Mouse (Mus musculus): ENCODE measurements around the gene Pomt1.

Gene Pomt1

DNA sequence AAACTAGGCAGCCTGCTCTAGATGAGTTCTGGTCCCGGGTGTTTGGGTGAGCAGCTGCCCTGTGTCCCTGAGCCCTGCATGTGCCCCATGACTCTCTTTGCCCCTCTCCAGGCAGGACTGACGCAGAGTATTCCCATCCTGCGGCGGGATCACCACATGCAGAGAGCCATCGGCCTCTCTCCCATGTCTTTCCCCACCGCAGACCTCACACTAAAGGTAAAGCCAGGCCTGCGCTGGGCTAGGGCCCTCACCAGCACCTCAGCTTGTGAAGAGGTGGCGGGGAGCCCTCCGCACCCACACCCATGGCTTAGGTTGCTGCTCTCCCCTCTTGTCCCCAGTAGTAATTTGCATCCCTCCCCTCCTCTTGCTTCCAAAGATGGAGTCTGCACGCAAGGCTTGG is 15.4 kb upstream of the Pomt1 start:
- no peak for DNase-seq (ENCODE audit: low read depth, low spot score)

GRCm38 (mm10) chr2:32221577-32221976 is 14.8 kb upstream of the Pomt1 start:
- no peak for DNase-seq (ENCODE audit: low read depth, low spot score)

- no peak for DNase-seq (ENCODE audit: low read depth, low spot score)
Measured at GRCm38 (mm10) chr2:32222057-32222456, 14.3 kb upstream of the Pomt1 start.

- DNase-seq (ENCODE audit: low read depth, low spot score): no peak
Measured at GRCm38 (mm10) chr2:32235433-32235832, 957 bp upstream of the Pomt1 start.

GRCm38 (mm10) chr2:32236760-32237487 is 534 bp downstream of the Pomt1 start:
- DNase-seq (ENCODE audit: low read depth, low spot score): peak; percentile 75

- no peak for DNase-seq (ENCODE audit: low read depth, low spot score)
Measured at GRCm38 (mm10) chr2:32237571-32237970, 1.2 kb downstream of the Pomt1 start.

- no peak for DNase-seq (ENCODE audit: low read depth, low spot score)
Measured at GRCm38 (mm10) chr2:32238708-32239435, 2.5 kb downstream of the Pomt1 start.

DNA sequence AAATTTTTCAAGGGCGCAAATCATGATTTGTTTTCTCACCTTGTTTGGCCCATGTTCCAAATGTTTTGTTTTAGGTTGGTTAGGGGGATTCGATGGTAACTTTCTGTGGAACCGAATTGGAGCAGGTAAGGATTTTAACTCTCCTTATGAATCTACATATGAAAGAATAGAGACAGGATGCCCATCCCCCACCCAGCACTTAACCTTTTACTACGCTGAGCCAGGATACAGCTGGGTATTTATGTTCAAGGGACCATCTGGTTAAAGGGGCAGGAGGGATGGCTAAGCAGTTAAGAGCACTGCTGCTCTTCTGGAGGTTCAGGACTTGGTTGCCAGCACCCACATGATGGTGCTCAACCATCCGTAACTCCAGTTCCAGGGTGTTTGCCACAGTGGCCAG is 4.2 kb downstream of the Pomt1 start:
- DNase-seq (ENCODE audit: low read depth, low spot score): no peak

GRCm38 (mm10) chr2:32242986-32243385 is 6.6 kb downstream of the Pomt1 start:
- no peak for DNase-seq (ENCODE audit: low read depth, low spot score)

DNA sequence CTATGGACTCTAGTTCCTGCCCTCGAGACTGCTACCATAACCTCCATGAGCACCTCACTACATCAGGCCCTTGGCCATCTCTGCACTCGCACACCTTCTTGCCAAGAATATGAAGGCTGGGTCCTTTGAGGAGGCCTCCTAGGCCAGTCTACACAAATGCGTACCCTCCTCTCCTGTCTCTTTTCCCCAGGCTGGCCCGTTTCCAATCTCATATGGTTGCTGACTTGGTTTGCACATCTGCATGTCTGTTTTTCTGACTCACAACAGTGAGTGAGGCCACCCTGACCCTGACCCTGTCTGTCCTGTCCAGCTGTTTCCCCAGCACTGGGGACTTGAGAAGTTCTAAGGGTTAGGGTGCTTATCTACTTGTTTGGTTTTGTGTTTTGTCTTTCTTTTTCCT is 10.4 kb downstream of the Pomt1 start:
- no peak for DNase-seq (ENCODE audit: low read depth, low spot score)

GRCm38 (mm10) chr2:32248377-32249361 is 12.3 kb downstream of the Pomt1 start:
- DNase-seq (ENCODE audit: low read depth, low spot score): no peak

DNA sequence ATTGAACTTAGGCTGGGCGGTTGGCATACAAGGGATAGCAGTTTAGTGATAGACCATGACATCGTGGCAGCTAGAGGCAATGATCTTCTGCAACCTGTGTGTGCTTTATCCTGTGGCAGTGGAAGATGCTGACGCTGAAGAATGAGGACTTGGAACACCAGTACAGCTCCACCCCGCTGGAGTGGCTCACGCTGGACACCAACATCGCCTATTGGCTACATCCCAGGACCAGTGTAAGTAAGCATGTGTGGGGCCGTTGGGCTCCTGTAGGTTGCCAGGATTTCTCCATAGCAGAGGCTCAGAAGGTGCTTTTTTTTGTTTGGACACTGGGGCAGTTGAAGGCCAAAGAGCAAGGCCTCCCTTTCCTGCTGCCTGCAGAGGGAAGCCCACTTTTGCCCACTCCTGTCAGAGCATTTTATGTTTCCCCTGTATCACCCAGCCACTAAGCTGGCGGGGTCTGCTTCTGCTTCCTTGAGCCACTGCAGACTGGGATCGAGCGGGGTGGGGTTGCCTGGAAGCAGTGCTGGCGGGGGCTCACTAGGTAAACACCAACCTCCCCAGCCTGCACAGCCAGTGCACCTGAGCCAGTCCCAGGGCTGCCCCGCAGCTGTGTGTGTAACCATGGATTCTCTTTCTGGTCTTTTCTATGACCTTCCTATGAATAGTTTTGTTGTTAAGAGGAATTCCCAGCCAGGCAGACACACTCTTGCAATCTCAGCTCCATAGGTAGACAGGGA is 15.6 kb downstream of the Pomt1 start:
- no peak for DNase-seq (ENCODE audit: low read depth, low spot score)

DNA sequence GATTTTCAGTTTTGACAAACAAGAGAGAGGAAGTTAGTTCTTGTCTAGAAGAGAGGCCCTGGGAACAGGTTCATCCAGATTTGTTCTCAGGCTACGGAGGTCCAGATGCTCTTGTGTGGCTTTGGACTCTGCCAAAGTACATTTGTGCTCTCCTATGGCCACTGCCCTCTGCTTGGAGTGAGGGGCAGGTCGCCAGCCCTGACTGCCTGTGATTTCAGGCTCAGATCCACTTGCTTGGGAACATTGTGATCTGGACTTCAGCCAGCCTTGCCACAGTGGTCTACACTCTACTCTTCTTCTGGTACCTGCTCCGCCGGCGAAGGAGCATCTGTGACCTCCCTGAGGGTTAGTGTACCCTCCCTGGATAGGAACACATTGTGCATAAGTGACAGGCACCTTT is 16.3 kb downstream of the Pomt1 start:
- no peak for DNase-seq (ENCODE audit: low read depth, low spot score)

- DNase-seq (ENCODE audit: low read depth, low spot score): no peak
Measured at GRCm38 (mm10) chr2:32253352-32253751, 17.0 kb downstream of the Pomt1 start.

DNA sequence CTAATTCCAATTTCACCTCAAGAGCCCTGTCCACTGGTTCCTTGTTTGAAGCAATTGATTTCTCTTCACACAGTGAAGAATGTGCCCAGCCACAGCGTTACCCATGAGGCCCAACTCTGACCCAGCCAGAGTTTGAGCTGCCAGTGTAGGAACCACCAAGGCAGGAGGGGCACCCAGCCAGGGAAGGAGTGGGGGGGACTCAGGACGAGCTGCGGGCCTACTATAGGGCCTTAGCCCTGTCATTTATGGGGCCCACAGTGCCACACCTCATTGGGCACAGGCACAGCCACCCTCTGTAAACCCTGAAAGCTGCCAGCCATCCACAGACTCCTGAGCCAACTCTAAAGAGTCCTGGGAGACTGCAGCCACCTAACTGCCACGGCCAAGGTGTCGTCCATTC is 18.2 kb downstream of the Pomt1 start:
- DNase-seq (ENCODE audit: low read depth, low spot score): no peak

DNA sequence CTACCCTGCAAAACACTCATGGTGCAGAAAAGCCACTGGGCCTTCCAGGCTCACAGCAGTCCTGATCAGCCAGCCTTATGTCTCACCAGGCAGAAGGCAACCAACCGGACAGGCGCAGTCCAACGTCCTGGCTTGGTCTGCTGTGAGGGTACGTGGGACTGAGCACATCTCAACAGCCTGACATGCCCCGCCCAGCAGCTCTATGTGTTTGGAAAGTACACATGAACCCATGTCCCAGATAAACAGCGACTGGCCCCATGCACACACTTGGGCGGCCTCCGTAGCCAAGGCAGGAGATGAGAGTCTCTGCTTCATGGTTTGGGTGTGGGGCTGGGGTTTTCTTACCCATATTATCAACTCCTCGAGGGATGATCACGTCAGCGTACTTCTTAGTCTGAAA is 19.9 kb downstream of the Pomt1 start:
- DNase-seq (ENCODE audit: low read depth, low spot score): no peak

- DNase-seq (ENCODE audit: low read depth, low spot score): no peak
Measured at GRCm38 (mm10) chr2:32258887-32259533, 22.6 kb downstream of the Pomt1 start.

DNA sequence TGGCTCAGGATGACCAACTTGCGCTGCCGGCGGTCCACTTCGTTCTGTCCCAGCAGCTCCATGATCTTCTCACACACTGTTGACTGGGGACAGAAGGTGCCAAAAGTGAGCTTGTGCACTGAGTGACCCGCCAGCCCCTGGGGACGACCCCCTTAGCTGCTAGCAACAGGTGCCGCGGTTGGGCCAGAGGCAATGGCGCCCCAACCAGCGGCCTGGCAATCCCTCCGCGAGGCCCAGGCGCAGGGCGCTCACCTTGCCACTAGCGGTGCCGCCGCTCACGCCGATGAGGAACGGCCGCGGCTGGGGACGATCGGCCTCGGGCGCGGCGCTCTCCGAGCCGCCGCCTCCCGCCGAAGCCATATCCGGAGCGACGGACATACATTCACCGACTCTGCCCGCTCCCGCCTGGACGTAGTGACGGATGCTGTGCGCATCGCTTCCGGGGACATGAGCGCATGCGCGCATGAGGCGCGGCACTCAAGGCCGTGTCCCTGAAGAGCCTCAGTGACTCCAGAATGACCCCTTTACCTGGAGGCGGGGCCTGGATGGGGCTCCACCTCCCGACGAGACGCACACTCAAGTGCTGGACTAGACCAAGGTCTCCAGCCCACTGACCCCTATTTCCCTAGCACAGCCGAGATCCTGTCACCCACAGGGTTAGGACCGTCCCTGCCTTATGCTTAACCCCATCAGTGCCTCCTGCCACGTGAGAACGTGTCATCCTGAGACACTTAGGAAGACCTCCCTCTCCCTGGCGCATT is 23.4 kb downstream of the Pomt1 start, which contains the start of gene Uck1:
TSS of gene Uck1 (minus strand) at position 503 of the 761 bp plus-strand sequence.
- DNase-seq (ENCODE audit: low read depth, low spot score): peak; percentile 92

- peak; percentile 40 for DNase-seq (ENCODE audit: low read depth, low spot score)
Measured at GRCm38 (mm10) chr2:32260635-32261034, 24.2 kb downstream of the Pomt1 start.

- DNase-seq (ENCODE audit: low read depth, low spot score): no peak
Measured at GRCm38 (mm10) chr2:32275823-32276222, 39.4 kb downstream of the Pomt1 start.
